Mouse (Mus musculus): ENCODE measurements around the gene Vmn2r14. TPM values are rescaled to one million over a fixed set of nuclear protein-coding genes. Genes with fewer than 3 reads are reported as not detected.

Gene Vmn2r14
- not detected for polyA plus RNA-seq (2015; fragmentation: Illumina TruSeq; extraction: RNeasy Lipid Tissue Mini Kit (QIAGEN cat#74804); ENCODE audit: insufficient read depth, low replicate concordance)

GRCm38 (mm10) chr5:109224608-109225007 is at the start of gene Vmn2r14:
Gene Vmn2r14 (minus strand): TSS chr5:109224708.

GRCm38 (mm10) chr5:109192099-109192498 is 32.4 kb downstream of the Vmn2r14 start, which contains the start of gene Vmn2r13:
Gene Vmn2r13 (minus strand): TSS chr5:109192199.

Other genes with a start within 250 kb of the Vmn2r14 start
- not detected for gene Vmn2r10, start 218.2 kb downstream of the Vmn2r14 start, polyA plus RNA-seq (2015; fragmentation: Illumina TruSeq; extraction: RNeasy Lipid Tissue Mini Kit (QIAGEN cat#74804); ENCODE audit: insufficient read depth, low replicate concordance)
- gene Vmn2r11, start 165.1 kb downstream of the Vmn2r14 start, polyA plus RNA-seq (2015; fragmentation: Illumina TruSeq; extraction: RNeasy Lipid Tissue Mini Kit (QIAGEN cat#74804); ENCODE audit: insufficient read depth, low replicate concordance) = not detected
- gene Vmn2r12, start 126.8 kb downstream of the Vmn2r14 start, polyA plus RNA-seq (2015; fragmentation: Illumina TruSeq; extraction: RNeasy Lipid Tissue Mini Kit (QIAGEN cat#74804); ENCODE audit: insufficient read depth, low replicate concordance) = not detected
- gene Vmn2r13, start 32.5 kb downstream of the Vmn2r14 start, polyA plus RNA-seq (2015; fragmentation: Illumina TruSeq; extraction: RNeasy Lipid Tissue Mini Kit (QIAGEN cat#74804); ENCODE audit: insufficient read depth, low replicate concordance) = not detected
- gene Vmn2r15, start 72.9 kb upstream of the Vmn2r14 start, polyA plus RNA-seq (2015; fragmentation: Illumina TruSeq; extraction: RNeasy Lipid Tissue Mini Kit (QIAGEN cat#74804); ENCODE audit: insufficient read depth, low replicate concordance) = not detected
- not detected for gene Vmn2r16, start 105.5 kb upstream of the Vmn2r14 start, polyA plus RNA-seq (2015; fragmentation: Illumina TruSeq; extraction: RNeasy Lipid Tissue Mini Kit (QIAGEN cat#74804); ENCODE audit: insufficient read depth, low replicate concordance)
- gene Vmn2r17, start 195.0 kb upstream of the Vmn2r14 start, polyA plus RNA-seq (2015; fragmentation: Illumina TruSeq; extraction: RNeasy Lipid Tissue Mini Kit (QIAGEN cat#74804); ENCODE audit: insufficient read depth, low replicate concordance) = not detected